Mouse (Mus musculus) forebrain, embryonic 11.5 days (tissue): ENCODE measurements around the gene Trio. TPM values are rescaled to one million over a fixed set of nuclear protein-coding genes. Genes with fewer than 3 reads are reported as not detected.
"Not testable (repeated sequence)": the region's sequence is repeated elsewhere in the genome, so short reads cannot be mapped to it uniquely, and the experiment has no call there.

Experiments
- ATAC-seq: fragments of 200-750 bp; cut with Nextera tagmentation; replicated peaks from 2 replicates; pipeline ENCODE4 v1.8.0; 2017; ENCODE audit warnings: moderate TSS enrichment; ENCODE audit not compliant: low FRiP score
- DNase-seq: peaks from one replicate; pipeline ENCODE4 v3.0.0-alpha.2; 2017; ENCODE audit warnings: low spot score
- H3K27ac ChIP-seq: fragments of 300-500 bp; sonication (generic); 2 replicates; pipeline ENCODE4 v1.5.1; 2014; ENCODE audit warnings: low read depth, low read length
- H3K27me3 ChIP-seq: fragments of 300-500 bp; sonication (generic); 2 replicates; pipeline ENCODE4 v1.6.1; 2014; ENCODE audit warnings: mild to moderate bottlenecking, low read length, mixed read lengths; ENCODE audit not compliant: control insufficient read depth, insufficient read depth
- H3K36me3 ChIP-seq: fragments of 300-500 bp; sonication (generic); 2 replicates; pipeline ENCODE4 v1.6.1; 2014; ENCODE audit warnings: mild to moderate bottlenecking, low read length, moderate library complexity, mixed read lengths; ENCODE audit not compliant: control insufficient read depth, insufficient read depth
- H3K4me1 ChIP-seq: fragments of 300-500 bp; sonication (generic); replicated peaks from 2 replicates; pipeline ENCODE4 v1.6.1; 2014; ENCODE audit warnings: low read length, mixed read lengths; ENCODE audit not compliant: control insufficient read depth, insufficient read depth
- H3K4me2 ChIP-seq: fragments of 300-500 bp; sonication (generic); 2 replicates; pipeline ENCODE4 v1.6.1; 2014; ENCODE audit warnings: low read depth, mild to moderate bottlenecking, low read length, moderate library complexity, mixed read lengths; ENCODE audit not compliant: severe bottlenecking
- H3K4me3 ChIP-seq: fragments of 300-500 bp; sonication (generic); 2 replicates; pipeline ENCODE4 v1.5.1; 2014; ENCODE audit warnings: low read depth, low read length
- H3K9ac ChIP-seq: fragments of 300-500 bp; sonication (generic); 2 replicates; pipeline ENCODE4 v1.6.1; 2014; ENCODE audit warnings: low read length
- H3K9me3 ChIP-seq: fragments of 300-500 bp; sonication (generic); 2 replicates; pipeline ENCODE4 v1.6.1; 2016; ENCODE audit warnings: low read length, mixed read lengths; ENCODE audit not compliant: control insufficient read depth
- WGBS: fragments of 180-500 bp; shearing (Covaris S2); extraction: QIAGEN DNeasy Blood & Tissue Kit; methylation state at CpG from one replicate; pipeline ENCODE4 v1.1.7; 2014; 5-methylcytosine and 5-hydroxymethylcytosine counted together
- polyA plus RNA-seq: library from polyadenylated mRNA; unstranded; fragments of >200 nt; fragmentation: Nextera tagmentation; extraction: Ambion mirVana; gene quantifications from 2 replicates; pipeline ENCODE4 v1.2.1, GENCODE M21; 2014

Gene Trio
- polyA plus RNA-seq, 1 experiment from 2014 or later: 41.8 TPM

DNA sequence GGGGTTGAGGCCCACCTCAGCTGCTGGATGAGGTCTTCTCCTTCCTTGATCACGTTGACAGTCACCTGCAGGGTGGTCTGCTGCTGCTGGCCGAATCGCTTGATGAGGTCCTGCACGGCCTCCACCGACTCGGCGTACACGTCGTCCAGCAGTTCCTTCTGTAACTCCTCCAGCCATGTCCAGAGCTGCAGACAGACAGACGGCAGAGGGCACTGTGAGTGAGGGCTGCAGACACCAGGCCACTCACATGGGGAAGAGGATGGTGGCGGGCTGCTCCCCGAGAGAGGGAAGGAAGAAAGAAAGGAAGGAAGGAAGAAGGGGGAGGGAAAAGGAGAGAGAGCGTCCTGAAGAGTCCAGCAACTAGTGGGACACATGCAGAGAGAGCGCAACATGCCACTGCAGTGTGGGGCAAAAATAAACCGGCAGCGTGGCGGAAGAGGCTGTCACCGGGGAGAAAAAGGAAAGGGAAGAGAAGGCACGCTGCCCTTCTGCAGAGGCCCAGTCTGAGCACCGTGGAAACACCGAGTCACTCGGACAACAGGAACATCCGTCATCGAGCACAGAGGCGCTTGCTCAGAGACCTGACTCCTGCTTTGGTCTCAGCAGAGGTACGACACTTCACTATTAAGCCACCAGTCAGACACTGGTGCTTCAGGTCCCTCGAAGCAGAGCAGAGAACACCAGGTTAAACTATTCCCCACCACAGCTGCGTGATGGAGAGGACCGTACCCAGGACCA, 169.4 kb downstream of the Trio start:
- Histone ChIP-seq H3K36me3 (peaks cover 8% of the 10 kb centered on the region; the same call in 1 of the 2 replicates), H3K27ac (no peak overlapping the region), H3K4me3 (no peak overlapping the region), H3K9ac (no peak overlapping the region), H3K9me3 (no peaks in the 10 kb centered on the region), H3K4me2 (no peak overlapping the region), H3K4me1 (no peaks in the 10 kb centered on the region), H3K27me3 (no peaks in the 10 kb centered on the region)
- ATAC-seq (no peak), DNase-seq (no peak)
- WGBS: 73% methylated on average over 29 of the region's 29 CpGs

DNA sequence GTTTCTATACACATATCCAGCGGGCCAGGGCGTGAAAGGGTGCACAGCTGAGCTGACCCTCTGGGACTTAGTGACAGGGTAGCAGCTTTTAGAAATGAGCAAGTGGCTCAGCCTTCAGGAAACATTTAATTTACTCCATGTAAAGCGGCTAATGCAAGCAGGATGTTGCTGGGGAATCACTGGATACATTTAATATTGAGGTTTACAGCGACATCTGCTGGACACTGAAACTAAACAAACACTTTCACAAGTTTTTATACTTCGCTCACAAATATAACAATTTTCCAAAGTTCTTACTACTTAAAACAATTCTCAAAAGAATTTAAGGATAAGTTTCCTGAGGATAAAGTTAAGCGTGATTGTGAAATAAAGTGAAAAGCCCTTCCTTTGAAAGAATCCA, 174.3 kb downstream of the Trio start:
- no peak overlapping the region for H3K27ac ChIP-seq
- no peaks in the 10 kb centered on the region for H3K4me1 ChIP-seq
- H3K9ac ChIP-seq: no peak overlapping the region
- no peak overlapping the region for H3K4me3 ChIP-seq
- H3K27me3 ChIP-seq: no peaks in the 10 kb centered on the region
- WGBS: 83% methylated on average over 6 of the region's 6 CpGs
- no peak overlapping the region for H3K4me2 ChIP-seq
- ATAC-seq: no peak
- no peaks in the 10 kb centered on the region for H3K9me3 ChIP-seq
- peaks cover 15% of the 10 kb centered on the region; the same call in 1 of the 2 replicates for H3K36me3 ChIP-seq
- no peak for DNase-seq

GRCm38 (mm10) chr15:27850904-27851303, 174.7 kb downstream of the Trio start:
- Histone ChIP-seq H3K27me3 (no peaks in the 10 kb centered on the region), H3K9me3 (no peaks in the 10 kb centered on the region), H3K9ac (no peak overlapping the region), H3K4me2 (no peak overlapping the region), H3K27ac (no peak overlapping the region), H3K36me3 (peaks cover 15% of the 10 kb centered on the region; the same call in 1 of the 2 replicates), H3K4me3 (no peak overlapping the region), H3K4me1 (no peaks in the 10 kb centered on the region)
- DNase-seq (peak; percentile 65), ATAC-seq (0 out of 2 replicates have a peak, but pooled peaks have one; percentile 56)
- 84% methylated on average over 14 of the region's 14 CpGs for WGBS

- Histone ChIP-seq H3K27me3 (no peaks in the 10 kb centered on the region), H3K4me1 (no peaks in the 10 kb centered on the region), H3K4me2 (no peak overlapping the region), H3K36me3 (peaks cover 13% of the 10 kb centered on the region; the same call in 1 of the 2 replicates), H3K4me3 (no peak overlapping the region), H3K9me3 (no peaks in the 10 kb centered on the region), H3K27ac (no peak overlapping the region), H3K9ac (no peak overlapping the region)
- ATAC-seq (no peak), DNase-seq (no peak)
- 94% methylated on average over 4 of the region's 4 CpGs for WGBS
Observed at GRCm38 (mm10) chr15:27849910-27850309, 175.7 kb downstream of the Trio start.

DNA sequence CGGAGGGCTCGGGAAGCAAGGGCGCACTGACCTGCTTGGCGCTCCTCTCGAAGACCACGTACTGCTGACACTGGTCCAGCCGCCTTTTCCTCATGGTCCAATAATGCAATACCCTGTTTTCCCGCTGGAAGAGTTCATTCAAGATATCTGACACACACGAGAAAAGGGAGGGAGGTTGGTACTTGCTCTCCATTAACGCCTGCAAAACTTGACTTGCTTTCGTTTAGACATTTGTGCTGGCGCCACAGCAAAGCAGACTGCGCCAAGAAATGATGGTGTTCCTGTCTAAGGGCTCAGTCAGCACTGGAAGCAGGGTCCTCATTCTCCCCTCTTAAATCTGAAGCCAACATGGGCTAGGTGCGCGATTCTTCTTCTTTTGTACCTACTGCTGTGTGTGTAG, 184.0 kb downstream of the Trio start:
- no peaks in the 10 kb centered on the region for H3K9me3 ChIP-seq
- DNase-seq: no peak
- 94% methylated on average over 15 of the region's 15 CpGs for WGBS
- H3K27me3 ChIP-seq: no peaks in the 10 kb centered on the region
- H3K27ac ChIP-seq: no peak overlapping the region
- no peak overlapping the region for H3K4me2 ChIP-seq
- ATAC-seq: no peak
- no peaks in the 10 kb centered on the region for H3K4me1 ChIP-seq
- no peak overlapping the region for H3K4me3 ChIP-seq
- H3K9ac ChIP-seq: no peak overlapping the region
- peaks cover 2% of the 10 kb centered on the region; the same call in 1 of the 2 replicates for H3K36me3 ChIP-seq

DNA sequence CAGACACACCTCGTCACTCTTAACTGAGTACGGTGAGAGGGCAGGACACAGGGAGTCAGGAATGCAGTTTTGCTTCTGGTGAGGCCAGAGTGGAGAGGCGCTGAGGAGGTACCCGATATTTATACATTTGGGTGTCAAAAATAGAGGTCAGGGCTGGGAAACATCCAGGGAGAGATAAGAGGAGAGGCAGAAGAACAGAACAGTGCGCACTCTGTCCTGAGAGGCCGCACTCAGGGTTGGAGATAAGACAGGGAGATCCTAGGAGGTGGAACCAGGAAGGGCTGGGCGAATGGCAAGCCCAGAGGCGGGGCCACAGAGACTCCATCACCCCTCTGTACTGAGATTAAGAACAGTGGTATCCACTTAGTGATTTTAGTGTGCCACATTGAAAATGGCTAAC, 185.1 kb downstream of the Trio start:
- Histone ChIP-seq H3K27ac (no peak overlapping the region), H3K4me2 (no peak overlapping the region), H3K4me3 (no peak overlapping the region), H3K27me3 (no peaks in the 10 kb centered on the region), H3K9ac (no peak overlapping the region), H3K9me3 (no peaks in the 10 kb centered on the region), H3K4me1 (no peaks in the 10 kb centered on the region), H3K36me3 (peaks cover 2% of the 10 kb centered on the region; the same call in 1 of the 2 replicates)
- WGBS: 84% methylated on average over 8 of the region's 8 CpGs
- DNase-seq (no peak), ATAC-seq (no peak)

DNA sequence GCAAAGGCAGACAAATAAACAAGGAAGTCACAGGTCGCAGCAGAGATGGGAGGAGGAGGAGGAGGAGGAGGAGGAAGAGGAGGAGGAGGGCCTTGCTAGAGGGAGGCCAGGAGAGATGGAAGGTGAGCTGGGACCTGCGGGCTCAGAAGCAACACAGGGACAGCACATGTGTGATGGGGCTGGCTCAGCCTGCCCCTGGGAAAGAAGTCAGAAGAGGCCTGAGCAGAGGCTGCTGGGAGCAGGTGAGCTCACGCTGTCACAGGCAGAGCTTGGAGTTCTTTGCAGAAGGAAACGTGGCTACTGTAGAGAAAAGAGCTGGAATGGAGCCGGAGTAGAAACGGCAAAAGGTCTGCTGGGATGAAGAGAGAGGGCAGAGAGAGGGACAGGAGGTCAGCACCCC, 185.5 kb downstream of the Trio start:
- Histone ChIP-seq H3K27me3 (no peaks in the 10 kb centered on the region), H3K9ac (no peak overlapping the region), H3K4me2 (no peak overlapping the region), H3K4me3 (no peak overlapping the region), H3K27ac (no peak overlapping the region), H3K36me3 (peaks cover 2% of the 10 kb centered on the region; the same call in 1 of the 2 replicates), H3K4me1 (no peaks in the 10 kb centered on the region), H3K9me3 (no peaks in the 10 kb centered on the region)
- no peak for DNase-seq
- ATAC-seq: no peak
- WGBS: 82% methylated on average over 6 of the region's 6 CpGs

GRCm38 (mm10) chr15:27831646-27832045, 194.0 kb downstream of the Trio start:
- no peak overlapping the region for H3K9ac ChIP-seq
- DNase-seq: no peak
- 93% methylated on average over 6 of the region's 6 CpGs for WGBS
- H3K4me2 ChIP-seq: no peak overlapping the region
- no peak overlapping the region for H3K27ac ChIP-seq
- H3K4me3 ChIP-seq: no peak overlapping the region
- no peak for ATAC-seq
- no peaks in the 10 kb centered on the region for H3K27me3 ChIP-seq
- no peaks in the 10 kb centered on the region for H3K4me1 ChIP-seq
- H3K9me3 ChIP-seq: no peaks in the 10 kb centered on the region
- peaks cover 8% of the 10 kb centered on the region; the same call in 1 of the 2 replicates for H3K36me3 ChIP-seq

DNA sequence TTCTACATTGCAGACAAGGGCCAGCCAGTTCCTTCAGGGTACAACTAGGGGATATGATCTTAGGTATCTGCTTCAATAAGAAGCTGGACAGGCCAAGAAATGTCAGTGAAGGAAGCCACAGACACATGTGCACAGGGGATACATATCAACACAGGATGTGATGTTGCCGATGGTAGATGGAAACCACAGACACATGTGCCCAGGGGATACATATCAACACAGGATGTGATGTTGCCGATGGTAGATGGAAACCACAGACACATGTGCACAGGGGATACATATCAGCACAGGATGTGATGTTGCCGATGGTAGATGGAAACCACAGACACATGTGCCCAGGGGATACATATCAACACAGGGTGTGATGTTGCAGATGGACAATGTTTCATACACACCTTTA, 197.8 kb downstream of the Trio start:
- ATAC-seq, H3K36me3 ChIP-seq, H3K4me3 ChIP-seq, H3K9me3 ChIP-seq, H3K4me1 ChIP-seq, H3K27me3 ChIP-seq, H3K9ac ChIP-seq, H3K4me2 ChIP-seq, H3K27ac ChIP-seq, DNase-seq: not testable (repeated sequence)
- 93% methylated on average over 3 of the region's 3 CpGs for WGBS
